ENCODE assay signal across 15 mouse cellular contexts in the genomic region with DNA sequence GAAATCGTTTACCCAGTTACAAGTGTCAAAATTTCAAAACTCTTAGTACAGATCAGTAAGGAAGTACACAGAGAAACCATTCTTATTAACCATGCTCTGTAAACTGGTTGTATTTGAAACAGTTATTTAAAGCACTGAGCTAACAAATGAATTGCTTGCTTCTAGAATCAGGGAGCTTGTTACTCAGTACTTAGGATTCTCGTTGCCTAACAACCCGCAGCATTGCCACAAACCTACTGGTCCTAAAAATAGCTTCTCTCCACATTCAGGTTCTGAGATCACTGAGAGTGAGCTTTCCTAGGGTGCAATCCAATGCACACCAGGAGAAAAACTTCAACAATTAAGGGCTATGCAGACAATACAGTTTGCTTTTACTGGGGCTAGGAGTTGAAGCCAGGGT. TPM values are rescaled to one million over a fixed set of nuclear protein-coding genes. Genes with fewer than 3 reads are reported as not detected.
DNase-seq lines count a peak whose midpoint lies in the region; ATAC-seq and TF ChIP-seq lines count a peak whose summit lies in the region.
"Had no signal": no experiment of that assay in that cellular context is flagged by ENCODE, and none has a peak within 500 bp of the region (broad histone marks: within the 10 kb centered on the region; RNA-seq: fewer than 3 reads in every experiment).

No protein-coding gene starts in this region.

- H3K9ac ChIP-seq in forebrain, postnatal 0 days: no peak overlapping the region
- H3K9ac ChIP-seq in forebrain, embryonic 15.5 days (replicated peaks): no peak overlapping the region
- H3K9ac ChIP-seq in liver, embryonic 12.5 days: no peak overlapping the region
- H3K9ac ChIP-seq: embryonic facial prominence, embryonic 15.5 days; hindbrain, embryonic 15.5 days; liver, embryonic 14.5 days had no signal

- CTCF ChIA-PET in Patski (lab: Charles Lee): interaction anchor here (0.9 to 3.4 kb wide), 8 partner anchors 9 to 730 kb away, joined by 3 to 36 read pairs (median 3); no protein-coding TSS in a partner anchor

- no peak for TF ChIP-seq CTCF in forebrain, postnatal 0 days (IDR thresholded peaks at IDR 0.05; ENCODE audit: low read depth)
- TF ChIP-seq CTCF in layer of hippocampus, adult 2 months (conservative IDR thresholded peaks at IDR 0.05): no peak
- TF ChIP-seq CTCF in Patski (IDR thresholded peaks at IDR 0.05): no peak

- H3K9me3 ChIP-seq in forebrain, postnatal 0 days (ENCODE audit: low read length): no peaks in the 10 kb centered on the region
- H3K9me3 ChIP-seq in forebrain, embryonic 15.5 days: no peaks in the 10 kb centered on the region
- no peaks in the 10 kb centered on the region for H3K9me3 ChIP-seq in liver, embryonic 12.5 days (replicated peaks)
- H3K9me3 ChIP-seq: embryonic facial prominence, embryonic 15.5 days; hindbrain, embryonic 15.5 days had no signal

- H3K4me2 ChIP-seq in forebrain, postnatal 0 days (ENCODE audit: low read depth): no peak overlapping the region
- no peak overlapping the region for H3K4me2 ChIP-seq in forebrain, embryonic 15.5 days (replicated peaks)
- no peak overlapping the region for H3K4me2 ChIP-seq in liver, embryonic 12.5 days
- H3K4me2 ChIP-seq: embryonic facial prominence, embryonic 15.5 days; hindbrain, embryonic 15.5 days had no signal

- peaks cover 55% of the 10 kb centered on the region for H3K36me3 ChIP-seq in forebrain, postnatal 0 days (ENCODE audit: insufficient read depth)
- H3K36me3 ChIP-seq in forebrain, embryonic 15.5 days: peaks cover 60% of the 10 kb centered on the region
- H3K36me3 ChIP-seq in liver, embryonic 12.5 days: peaks cover 33% of the 10 kb centered on the region

- no peaks in the 10 kb centered on the region for H3K27me3 ChIP-seq in forebrain, postnatal 0 days (ENCODE audit: insufficient read depth, low read length)
- no peaks in the 10 kb centered on the region for H3K27me3 ChIP-seq in forebrain, embryonic 15.5 days
- no peaks in the 10 kb centered on the region for H3K27me3 ChIP-seq in Patski
- no peaks in the 10 kb centered on the region for H3K27me3 ChIP-seq in liver, embryonic 12.5 days (replicated peaks)
- H3K27me3 ChIP-seq: embryonic facial prominence, embryonic 15.5 days; hindbrain, embryonic 15.5 days had no signal

- H3K4me3 ChIP-seq in forebrain, postnatal 0 days (ENCODE audit: low read depth, low read length): no peak overlapping the region
- H3K4me3 ChIP-seq in forebrain, embryonic 15.5 days: no peak overlapping the region
- H3K4me3 ChIP-seq in layer of hippocampus, adult 2 months: peak overlapping the region; percentile 10; the same call in 1 of the 2 replicates
- H3K4me3 ChIP-seq in liver, embryonic 12.5 days: no peak overlapping the region
- H3K4me3 ChIP-seq: embryonic facial prominence, embryonic 15.5 days; hindbrain, embryonic 15.5 days had no signal

- DNase-seq in forebrain, postnatal 0 days: peak; percentile 19
- peak in 1 of 2 experiments; percentile 51 for DNase-seq in layer of hippocampus, adult 2 months (ENCODE audit: low spot score in 2 of 2)
- no peak for DNase-seq in layer of hippocampus, adult 9-10 months (ENCODE audit: low spot score)
- DNase-seq in Patski (ENCODE audit: low read depth, low spot score): peak; percentile 28
- DNase-seq in heart, postnatal 10 days: peak; percentile 35 to 47
- DNase-seq in embryo, embryonic 11 days: no peak
- DNase-seq: cerebellum, adult 8-10 months; gastrocnemius, postnatal 14 days; kidney, adult 9 months; thymus, postnatal 14 days had no signal

- 81% methylated on average over 3 of the region's 3 CpGs for WGBS in forebrain, postnatal 0 days
- WGBS in forebrain, embryonic 15.5 days: 90% methylated on average over 3 of the region's 3 CpGs
- 63% methylated on average over 3 of the region's 3 CpGs for WGBS in liver, embryonic 12.5 days (ENCODE audit: insufficient replicate concordance)

- peak; percentile 75 for ATAC-seq in forebrain, postnatal 0 days
- no peak for ATAC-seq in forebrain, embryonic 15.5 days (replicated peaks)
- peak; percentile 60 for ATAC-seq in Patski
- no peak for ATAC-seq in liver, embryonic 12.5 days

- in situ Hi-C loops in Patski (cut with MboI; ENCODE audit: low pct_unique_long_range_greater_than_20kb): no loop called here

- no peaks in the 10 kb centered on the region for H3K4me1 ChIP-seq in forebrain, postnatal 0 days (ENCODE audit: insufficient read depth)
- H3K4me1 ChIP-seq in forebrain, embryonic 15.5 days: no peaks in the 10 kb centered on the region
- peaks cover 7% of the 10 kb centered on the region for H3K4me1 ChIP-seq in liver, embryonic 12.5 days
- H3K4me1 ChIP-seq: embryonic facial prominence, embryonic 15.5 days; hindbrain, embryonic 15.5 days had no signal

- intact Hi-C loops in heart, postnatal 10 days (cut with DNase I): no loop called here

- POLR2A ChIA-PET in Patski (lab: Charles Lee): interaction anchor here (0.6 to 1.2 kb wide), 3 partner anchors 8 to 131 kb away, joined by 3 read pairs; no protein-coding TSS in a partner anchor

- no peak overlapping the region for H3K27ac ChIP-seq in forebrain, postnatal 0 days (ENCODE audit: low read depth, low read length)
- H3K27ac ChIP-seq in forebrain, embryonic 15.5 days (replicated peaks): no peak overlapping the region
- peak overlapping the region; percentile 86 for H3K27ac ChIP-seq in layer of hippocampus, adult 2 months
- no peak overlapping the region for H3K27ac ChIP-seq in liver, embryonic 12.5 days
- H3K27ac ChIP-seq: embryonic facial prominence, embryonic 15.5 days; hindbrain, embryonic 15.5 days; liver, embryonic 14.5 days had no signal

RNA-seq across cellular contexts. Expression of gene Cog6, which starts 33.3 kb away (rescaled TPM):
- 42.8 and 44.9 TPM in 2 replicates for total RNA-seq in forebrain, postnatal 0 days (2014; rRNA removed)
- polyA plus RNA-seq in forebrain, postnatal 0 days (2015; fragmentation: Nextera tagmentation; extraction: Ambion mirVana): 28.3 and 31.3 TPM in 2 replicates
- polyA plus RNA-seq in forebrain, embryonic 15.5 days (2015; fragmentation: Nextera tagmentation; extraction: Ambion mirVana): 63.9 and 72.0 TPM in 2 replicates
- 10 to 100 TPM; 37.7 to 42.4 TPM for total RNA-seq in layer of hippocampus, adult 2 months (2021)
- 53.0 TPM for polyA plus RNA-seq in Patski (2021)
- 10 to 100 TPM; 52.4 to 54.1 TPM for total RNA-seq in heart, postnatal 10 days (2021)
- polyA plus RNA-seq in liver, embryonic 12.5 days (2016; fragmentation: Nextera tagmentation; extraction: Ambion mirVana): 19.2 and 21.5 TPM in 2 replicates

RNA-seq across cellular contexts. Expression of gene Lhfp, which starts 57.6 kb away (rescaled TPM):
- 44.7 and 48.0 TPM in 2 replicates for total RNA-seq in forebrain, postnatal 0 days (2014; rRNA removed)
- 60.8 and 74.1 TPM in 2 replicates for polyA plus RNA-seq in forebrain, postnatal 0 days (2015; fragmentation: Nextera tagmentation; extraction: Ambion mirVana)
- 40.1 and 41.0 TPM in 2 replicates for polyA plus RNA-seq in forebrain, embryonic 15.5 days (2015; fragmentation: Nextera tagmentation; extraction: Ambion mirVana)
- 10 to 100 TPM; 19.1 to 20.4 TPM for total RNA-seq in layer of hippocampus, adult 2 months (2021)
- 589 TPM for polyA plus RNA-seq in Patski (2021)
- 10 to 100 TPM; 80.2 to 85.2 TPM for total RNA-seq in heart, postnatal 10 days (2021)
- 6.3 and 6.9 TPM in 2 replicates for polyA plus RNA-seq in liver, embryonic 12.5 days (2016; fragmentation: Nextera tagmentation; extraction: Ambion mirVana)

Comparison
In these comparisons a context has a peak if more than half of its experiments do, and no peak if none do; other contexts are left out.
1. ATAC-seq: peak in forebrain, postnatal 0 days (single experiment) and Patski (single experiment); none in forebrain, embryonic 15.5 days (single experiment) and liver, embryonic 12.5 days (single experiment).
2. DNase-seq: peak in forebrain, postnatal 0 days (single experiment), Patski (single experiment) and heart, postnatal 10 days (2 of 2); none in layer of hippocampus, adult 9-10 months (single experiment) and embryo, embryonic 11 days (single experiment).